Mouse (Mus musculus): ENCODE measurements around the gene Prss57.

Gene Prss57

DNA sequence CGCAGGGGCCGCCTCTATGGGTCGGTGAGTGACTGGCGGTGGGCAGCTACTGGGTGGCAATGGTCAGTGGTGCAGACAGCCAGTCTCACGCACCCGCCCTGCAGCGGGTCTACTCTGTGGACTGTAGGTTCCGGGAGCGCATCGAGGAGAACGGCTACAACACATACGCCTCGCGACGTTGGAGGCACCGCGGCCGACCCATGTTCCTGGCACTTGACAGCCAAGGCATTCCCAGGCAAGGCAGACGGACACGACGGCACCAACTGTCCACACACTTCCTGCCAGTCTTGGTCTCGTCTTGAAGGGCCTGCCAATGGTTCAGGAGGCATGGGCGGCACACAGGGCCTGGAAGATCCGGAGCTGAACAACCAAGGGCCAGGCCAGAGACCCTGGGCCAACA lies 34.1 kb downstream of the Prss57 start:
- DNase-seq (ENCODE audit: low read depth, low spot score): no peak

DNA sequence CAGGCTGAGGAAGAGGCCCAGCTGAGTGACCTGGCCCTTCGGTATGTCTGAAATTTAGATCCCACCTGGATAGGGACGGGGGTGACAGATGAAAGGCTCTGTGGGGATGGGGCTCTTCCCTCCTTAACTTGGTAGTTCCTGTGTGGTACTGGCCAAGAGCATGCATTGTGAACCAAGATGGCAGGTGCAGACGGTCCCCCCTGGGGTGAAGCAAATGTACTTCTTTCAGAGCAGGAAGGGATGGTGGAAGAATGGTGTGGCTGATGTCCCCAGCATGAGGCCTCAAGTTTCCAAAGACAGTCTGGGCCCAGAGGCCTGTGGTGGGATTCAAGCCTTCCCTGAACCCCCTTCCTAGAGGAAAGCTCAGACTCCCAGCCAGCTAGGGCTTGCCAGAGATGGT lies 34.9 kb downstream of the Prss57 start:
- no peak for DNase-seq (ENCODE audit: low read depth, low spot score)

DNA sequence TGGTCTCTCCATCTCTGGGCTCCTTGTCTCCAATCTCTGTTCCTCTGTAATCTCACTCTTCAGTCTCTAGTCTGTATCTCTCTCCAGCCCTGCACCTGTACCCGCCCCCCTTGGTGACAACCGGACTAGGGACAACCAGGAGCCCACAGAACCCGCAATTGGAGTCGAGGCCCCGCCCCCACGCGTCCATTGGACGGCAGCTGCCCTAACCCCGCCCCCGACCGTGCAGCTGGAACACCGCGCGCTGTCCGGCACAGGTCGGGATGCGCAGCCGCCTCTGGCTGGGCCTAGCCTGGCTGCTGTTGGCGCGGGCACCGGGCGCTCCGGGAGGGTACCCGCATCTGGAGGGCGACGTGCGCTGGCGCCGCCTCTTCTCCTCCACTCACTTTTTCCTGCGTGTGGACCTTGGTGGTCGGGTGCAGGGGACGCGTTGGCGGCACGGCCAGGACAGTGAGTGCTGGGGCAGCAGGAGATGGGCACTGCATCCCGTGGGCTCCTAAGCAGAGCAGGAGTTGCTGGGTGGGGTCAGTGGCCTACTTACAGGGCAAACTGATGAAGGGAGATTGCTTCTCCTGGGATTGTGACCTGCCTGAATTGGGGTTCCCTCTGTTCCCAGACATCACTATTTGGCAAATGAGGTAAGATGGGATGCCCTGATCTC lies 35.8 kb downstream of the Prss57 start, which contains the start of gene Fgf22:
Fgf22 (plus strand) TSS at position 221 of the 661 bp plus-strand sequence.
- DNase-seq (ENCODE audit: low read depth, low spot score): peak; percentile 89

DNA sequence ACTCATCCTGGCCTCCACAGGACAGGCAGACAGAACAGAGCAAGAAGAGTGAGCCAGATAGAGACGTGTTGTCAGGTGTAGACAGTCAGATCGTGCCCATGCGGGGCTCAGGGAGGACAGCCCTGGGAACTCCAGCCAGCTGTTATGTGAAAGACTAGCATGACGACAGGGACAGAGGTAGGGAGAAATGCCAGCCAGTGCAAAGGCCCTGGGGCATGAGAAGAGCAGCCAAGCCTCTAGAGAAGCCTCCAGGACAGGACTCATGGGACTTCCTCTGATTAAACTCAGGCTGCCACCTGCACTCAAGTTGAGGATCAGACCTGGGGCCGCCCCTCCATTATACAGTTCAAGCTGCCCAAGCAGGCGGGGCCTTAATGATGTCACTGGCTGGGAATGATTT lies 42.3 kb downstream of the Prss57 start:
- no peak for DNase-seq (ENCODE audit: low read depth, low spot score)

DNA sequence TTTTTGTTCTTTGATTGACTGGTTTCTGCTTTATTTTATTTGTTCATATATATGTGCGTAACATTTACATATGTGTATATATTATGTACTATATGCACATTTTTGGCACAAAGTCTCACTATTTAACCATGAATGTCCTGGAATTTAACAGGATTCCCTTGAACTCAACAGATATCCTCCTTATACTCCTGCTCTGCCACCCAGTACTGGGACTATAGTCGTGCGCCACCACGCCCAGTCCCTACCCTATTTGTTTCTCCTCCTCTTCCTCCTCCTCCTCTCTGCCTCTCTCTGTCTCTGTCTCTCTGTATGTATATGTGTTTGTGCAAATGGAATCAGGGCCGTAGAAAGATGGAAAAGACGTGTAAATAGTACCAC lies 44.0 kb downstream of the Prss57 start:
- no peak for DNase-seq (ENCODE audit: low read depth, low spot score)

DNA sequence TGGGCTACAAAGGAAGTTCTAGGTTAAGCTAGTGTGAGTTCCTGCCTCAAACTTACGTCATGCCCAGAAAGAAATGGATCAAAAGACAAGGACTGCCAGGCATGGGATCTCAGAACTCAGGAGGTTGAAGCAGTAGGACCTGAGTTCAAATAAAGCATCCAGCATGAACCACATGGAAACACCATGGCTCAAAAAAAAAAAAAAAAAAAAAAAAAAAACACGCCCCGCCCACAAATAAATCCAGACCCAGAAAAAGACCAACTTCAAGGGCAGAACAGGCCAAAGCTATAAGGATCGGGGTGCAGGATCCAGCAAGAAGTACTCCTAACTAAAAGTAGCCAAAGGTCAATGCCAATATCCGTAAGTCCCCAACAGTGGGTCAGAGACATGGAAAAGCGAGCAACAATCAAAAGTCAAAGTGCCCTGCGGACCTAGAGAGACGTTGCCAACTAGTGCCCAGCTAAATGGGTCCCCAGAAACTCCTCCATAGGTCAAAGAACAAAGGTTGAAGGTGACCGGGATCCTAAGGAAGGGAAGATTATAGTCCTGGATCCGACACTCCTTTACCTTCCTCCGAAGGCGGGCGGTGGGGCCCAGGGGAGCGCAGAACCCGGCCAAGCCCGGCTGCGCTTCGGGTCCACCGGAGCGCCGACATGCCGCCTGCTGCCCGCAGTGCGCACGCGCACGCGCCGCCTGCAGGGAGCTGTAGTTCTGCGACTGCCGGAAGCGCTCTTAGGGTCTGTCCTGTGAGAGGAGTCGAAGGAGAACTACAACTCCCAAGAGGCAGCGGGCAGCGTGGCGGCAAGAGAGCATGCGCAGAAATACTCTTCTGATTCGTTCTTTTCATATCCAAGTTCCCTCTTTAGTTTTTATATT lies 44.6 kb downstream of the Prss57 start, which contains the start of gene Polrmt:
Polrmt (minus strand) TSS at position 684 of the 876 bp plus-strand sequence.
- peak; percentile 99 for DNase-seq (ENCODE audit: low read depth, low spot score)

DNA sequence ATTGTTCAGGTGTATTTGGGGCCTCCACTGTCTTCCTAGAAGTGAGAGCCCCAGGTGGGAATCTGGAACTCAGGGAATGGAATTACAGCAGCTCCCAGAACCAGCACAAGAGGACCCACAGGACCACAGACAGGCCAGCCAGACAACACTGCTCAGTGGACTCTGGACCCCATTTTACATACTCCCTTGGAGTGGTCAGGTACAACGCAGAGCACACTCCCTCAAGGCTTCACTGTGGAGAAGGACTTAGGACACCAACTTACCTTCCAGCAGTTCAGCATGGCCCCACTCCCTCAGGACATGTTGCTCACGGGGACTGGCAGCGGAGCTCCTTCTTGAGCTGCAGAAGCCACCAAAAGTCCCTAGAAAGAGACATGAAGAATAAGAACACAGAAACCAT lies 45.4 kb downstream of the Prss57 start:
- DNase-seq (ENCODE audit: low read depth, low spot score): no peak

DNA sequence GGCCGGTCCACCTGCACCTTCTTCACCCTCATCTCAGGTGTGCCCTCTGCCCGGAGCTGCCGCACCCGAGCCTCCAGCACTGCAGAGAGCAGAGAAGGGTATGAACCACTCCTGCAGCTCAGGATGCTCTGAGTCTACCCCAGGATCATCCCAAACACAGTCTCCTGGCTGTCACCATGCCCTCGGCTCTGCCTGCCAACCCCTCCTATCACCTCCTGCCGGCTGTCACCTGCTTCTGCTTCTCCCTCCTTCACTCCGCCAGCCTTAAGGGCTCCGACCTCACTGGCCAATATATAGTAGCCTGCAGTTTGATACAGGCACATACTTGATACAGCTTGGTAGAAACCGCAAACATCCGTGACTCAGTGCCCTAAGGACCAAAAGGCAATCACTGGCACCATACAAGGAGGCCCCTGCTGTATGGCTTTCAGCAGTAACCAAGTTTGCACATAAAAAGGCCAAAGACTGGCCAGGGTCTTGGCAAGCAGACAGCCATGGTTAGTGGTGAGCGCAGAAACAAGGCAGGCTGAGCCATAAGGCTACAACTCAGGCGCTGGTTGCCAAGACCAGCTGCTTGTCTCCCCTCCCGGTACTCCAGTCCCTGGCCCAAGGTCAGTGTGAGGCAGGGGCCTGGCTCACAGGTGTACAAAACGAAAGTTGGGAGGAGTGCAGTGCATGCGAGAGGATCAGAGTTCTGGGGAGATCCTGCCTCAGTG lies 47.0 kb downstream of the Prss57 start:
- peak; percentile 76 for DNase-seq (ENCODE audit: low read depth, low spot score)

DNA sequence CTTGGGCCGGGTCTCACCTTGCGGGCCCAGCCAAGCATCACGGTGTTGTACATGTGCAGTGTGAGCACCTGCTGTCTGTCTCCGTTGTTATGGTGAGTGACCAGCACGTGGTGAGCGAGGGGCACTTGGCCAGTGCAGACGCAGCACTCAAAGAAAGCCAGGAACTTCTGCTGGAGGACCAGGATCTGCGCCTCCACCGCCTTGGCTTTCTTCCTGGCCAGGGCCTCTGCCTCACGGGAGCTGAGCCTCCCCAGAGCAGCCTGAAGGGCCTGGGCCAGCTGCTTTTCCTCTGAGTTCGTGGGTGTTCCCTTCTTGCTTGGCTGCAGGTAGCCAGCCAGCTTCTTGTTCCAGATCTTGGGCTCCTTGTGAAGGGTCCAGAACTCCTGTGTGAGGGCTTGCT lies 47.6 kb downstream of the Prss57 start:
- DNase-seq (ENCODE audit: low read depth, low spot score): no peak

DNA sequence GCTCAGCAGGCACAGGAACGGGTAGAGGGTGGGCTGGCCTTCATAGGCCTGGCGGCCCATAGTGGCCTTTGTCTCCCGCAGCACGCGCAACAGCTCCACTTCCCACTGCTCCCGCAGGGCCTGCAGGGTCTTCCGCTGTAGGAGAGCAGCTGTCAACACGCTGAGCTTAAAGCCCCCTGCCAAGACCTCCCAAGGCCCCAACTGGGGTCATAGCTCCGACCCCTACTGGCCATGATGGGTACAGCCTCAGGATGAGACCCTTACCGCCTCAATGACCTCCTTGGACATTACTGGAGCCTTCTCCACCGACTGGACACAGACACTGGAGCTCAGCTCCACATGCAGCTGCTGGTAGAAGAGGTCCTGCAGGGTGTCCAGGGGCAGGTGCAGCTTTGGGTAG lies 49.9 kb downstream of the Prss57 start:
- no peak for DNase-seq (ENCODE audit: low read depth, low spot score)

DNA sequence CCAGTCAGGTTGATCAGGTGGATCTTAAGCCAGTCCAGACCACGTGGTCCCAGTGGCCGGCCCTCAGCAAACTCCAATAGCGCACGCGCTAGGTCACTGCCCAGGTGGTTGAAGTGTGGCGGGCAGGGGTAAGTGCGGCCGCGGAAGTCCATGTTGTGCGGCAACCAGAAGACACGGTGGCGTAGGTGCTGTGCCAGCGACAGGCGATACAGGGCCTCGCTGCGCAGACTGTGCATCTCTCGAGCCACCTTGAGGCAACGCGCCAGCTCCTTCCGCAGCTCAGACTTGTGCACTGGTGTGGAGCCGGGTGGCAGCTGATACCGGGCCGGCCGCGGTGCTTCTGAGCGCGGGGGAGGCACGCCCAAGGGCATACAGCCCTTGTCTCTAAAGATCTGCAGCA lies 51.5 kb downstream of the Prss57 start:
- no peak for DNase-seq (ENCODE audit: low read depth, low spot score)

DNA sequence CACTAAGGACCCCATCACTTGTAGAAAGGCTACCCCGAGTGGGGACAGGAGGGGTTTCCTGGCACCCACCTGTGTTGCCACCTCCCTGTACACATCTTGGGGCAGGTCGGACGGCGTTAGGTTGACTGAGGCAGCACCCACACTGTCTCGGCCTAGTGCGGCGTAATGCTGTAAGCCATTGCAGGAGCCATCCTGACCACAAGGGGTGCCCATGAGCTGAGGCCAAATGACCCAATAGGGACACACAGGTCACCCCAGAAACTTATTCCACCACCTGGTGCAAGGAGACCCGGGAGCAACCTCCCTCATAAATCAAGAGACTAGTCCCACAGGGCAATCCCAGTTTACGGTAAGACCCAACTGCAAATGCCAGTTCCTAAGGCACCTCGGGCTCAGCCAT lies 52.5 kb downstream of the Prss57 start:
- no peak for DNase-seq (ENCODE audit: low read depth, low spot score)

DNA sequence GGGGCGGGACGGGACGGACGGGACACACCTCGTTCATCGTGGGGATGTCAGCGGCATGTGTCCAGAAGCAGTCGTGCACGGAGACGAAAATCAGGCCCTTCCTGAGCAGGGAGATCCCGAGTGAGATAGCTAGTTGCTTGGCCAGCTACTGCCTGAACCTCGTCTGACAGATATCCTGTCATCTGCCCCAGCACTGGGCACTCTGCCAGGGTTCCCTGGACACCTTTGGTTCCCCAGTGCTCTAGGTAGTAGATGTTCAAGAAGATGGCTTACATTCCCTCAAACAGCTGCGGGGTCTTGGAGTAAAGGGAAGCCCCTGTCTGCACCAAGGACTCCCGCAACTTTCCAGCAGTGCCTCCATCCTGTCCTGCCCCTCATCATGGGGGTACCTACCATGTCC lies 54.1 kb downstream of the Prss57 start:
- DNase-seq (ENCODE audit: low read depth, low spot score): no peak

DNA sequence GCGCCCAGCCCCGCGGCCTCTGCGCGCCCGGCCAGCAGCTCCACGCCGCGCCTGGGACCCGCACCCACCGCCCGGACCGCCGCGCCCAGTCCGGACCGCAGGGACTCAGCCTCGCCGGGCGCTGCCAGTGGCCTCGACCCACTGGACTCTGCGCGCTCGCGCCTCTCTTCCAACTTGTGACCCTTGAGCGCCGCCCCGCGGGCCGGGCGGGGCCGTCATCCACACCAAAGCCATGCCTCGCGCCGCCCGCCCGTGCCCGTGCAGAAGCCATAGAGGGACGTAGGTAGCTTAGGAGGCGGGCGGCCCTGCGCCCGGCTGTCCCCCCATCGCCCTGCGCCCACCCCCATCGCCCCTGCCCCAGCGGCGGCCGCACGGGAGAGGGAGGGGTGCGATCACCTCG lies 55.4 kb downstream of the Prss57 start:
- no peak for DNase-seq (ENCODE audit: low read depth, low spot score)

DNA sequence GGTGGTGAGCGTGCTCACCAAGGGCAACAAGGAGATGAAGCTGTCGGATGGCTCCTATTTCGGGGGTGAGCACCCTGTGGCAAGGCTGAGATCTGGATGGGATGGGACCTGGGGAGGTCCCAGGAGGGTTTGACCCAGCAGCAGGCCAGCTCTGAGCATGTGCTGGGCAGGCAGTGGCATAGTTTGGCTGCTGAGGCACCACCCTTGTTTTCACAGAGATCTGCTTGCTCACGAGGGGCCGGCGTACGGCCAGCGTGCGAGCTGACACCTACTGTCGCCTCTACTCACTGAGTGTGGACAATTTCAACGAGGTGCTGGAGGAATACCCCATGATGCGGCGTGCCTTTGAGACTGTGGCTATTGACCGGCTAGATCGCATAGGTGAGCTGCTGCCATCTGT lies 56.9 kb downstream of the Prss57 start:
- no peak for DNase-seq (ENCODE audit: low read depth, low spot score)

DNA sequence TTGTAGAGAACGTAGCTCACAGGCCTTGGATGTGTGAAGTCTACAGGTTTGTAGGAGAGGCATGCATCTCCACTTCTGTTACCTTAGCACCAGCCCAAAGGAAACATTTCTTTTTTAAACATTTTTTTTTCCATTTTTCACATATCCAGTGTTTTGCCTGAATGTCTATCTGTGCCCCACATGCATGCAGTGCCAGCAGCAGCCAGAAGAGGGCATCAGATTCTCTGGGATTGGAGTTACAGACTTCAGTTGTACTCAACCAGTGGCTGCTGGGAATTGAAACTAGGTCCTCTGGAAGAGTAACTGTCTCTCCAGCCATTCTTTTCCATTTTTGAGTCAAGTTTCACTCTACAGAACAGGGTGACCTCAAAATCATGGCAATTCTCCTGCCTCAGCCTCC lies 58.3 kb downstream of the Prss57 start:
- no peak for DNase-seq (ENCODE audit: low read depth, low spot score)
